Mouse (Mus musculus) midbrain, postnatal 0 days (tissue): ENCODE data around the gene Fam181b. TPM values are rescaled to one million over a fixed set of nuclear protein-coding genes. Genes with fewer than 3 reads are reported as not detected.

Source experiments
- ATAC-seq: fragments of 200-750 bp; cut with Nextera tagmentation; 2 replicates; pipeline ENCODE4 v1.8.0; 2017; ENCODE audit warnings: moderate number of reproducible peaks, mild to moderate bottlenecking, moderate TSS enrichment, moderate library complexity; ENCODE audit not compliant: low FRiP score
- DNase-seq: peaks from one replicate; pipeline ENCODE4 v3.0.0-alpha.2; 2015; ENCODE audit warnings: low spot score
- H3K27ac ChIP-seq: fragments of 300-500 bp; sonication (generic); 2 replicates; pipeline ENCODE4 v1.5.1; 2014; ENCODE audit warnings: low read depth, mild to moderate bottlenecking, low read length, mixed read lengths
- H3K27me3 ChIP-seq: fragments of 300-500 bp; sonication (generic); 2 replicates; pipeline ENCODE4 v1.6.1; 2014; ENCODE audit warnings: low read length, control low read depth, mixed read lengths; ENCODE audit not compliant: insufficient read depth
- H3K36me3 ChIP-seq: fragments of 300-500 bp; sonication (generic); 2 replicates; pipeline ENCODE4 v1.6.1; 2014; ENCODE audit warnings: low read length, control low read depth, mixed read lengths; ENCODE audit not compliant: insufficient read depth
- H3K4me1 ChIP-seq: fragments of 300-500 bp; sonication (generic); 2 replicates; pipeline ENCODE4 v1.6.1; 2014; ENCODE audit warnings: mild to moderate bottlenecking, control low read depth, antibody characterized with exemption, low read length, mixed read lengths; ENCODE audit not compliant: insufficient read depth
- H3K4me2 ChIP-seq: fragments of 300-500 bp; sonication (generic); 2 replicates; pipeline ENCODE4 v1.6.1; 2014; ENCODE audit warnings: low read depth, mild to moderate bottlenecking, low read length, mixed read lengths; ENCODE audit not compliant: poor library complexity, severe bottlenecking
- H3K4me3 ChIP-seq: fragments of 300-500 bp; sonication (generic); 2 replicates; pipeline ENCODE4 v1.5.1; 2014; ENCODE audit warnings: low read depth, mild to moderate bottlenecking, low read length, moderate library complexity
- H3K9ac ChIP-seq: fragments of 300-500 bp; sonication (generic); replicated peaks from 2 replicates; pipeline ENCODE4 v1.6.1; 2014; ENCODE audit warnings: mild to moderate bottlenecking, low read length, moderate library complexity, mixed read lengths; ENCODE audit not compliant: poor library complexity, severe bottlenecking
- H3K9me3 ChIP-seq: fragments of 300-500 bp; sonication (generic); 2 replicates; pipeline ENCODE4 v1.6.1; 2016; ENCODE audit warnings: low read length, control low read depth
- CTCF ChIP-seq: IDR thresholded peaks from 2 replicates; pipeline ENCODE4 v1.5.1; 2016; ENCODE audit warnings: antibody characterized with exemption, mild to moderate bottlenecking
- WGBS: fragments of 180-500 bp; shearing (Covaris S2); extraction: QIAGEN DNeasy Blood & Tissue Kit; methylation state at CpG from one replicate; pipeline ENCODE4 v1.1.7; 2014; 5-methylcytosine and 5-hydroxymethylcytosine counted together
- polyA plus RNA-seq: library from polyadenylated mRNA; unstranded; fragments of >200 nt; fragmentation: Nextera tagmentation; extraction: Ambion mirVana; gene quantifications from 2 replicates; pipeline ENCODE4 v1.2.1, GENCODE M21; 2015
- total RNA-seq: library from RNA; depleted of rRNA; stranded (reverse); fragments of >200 nt; gene quantifications from 2 replicates; pipeline ENCODE4 v1.2.3, GENCODE M21; 2014; rRNA removed

Fam181b gene
- total and polyA plus RNA-seq, 2 experiments from 2014 or later, result 34.2 to 61.4 TPM

- H3K9ac ChIP-seq, result no peak overlapping the region
- H3K27me3 ChIP-seq, result no peaks in the 10 kb centered on the region
- H3K27ac ChIP-seq, result no peak overlapping the region
- no peaks in the 10 kb centered on the region for H3K9me3 ChIP-seq
- TF ChIP-seq CTCF, result no peak
- H3K4me1 ChIP-seq, result no peaks in the 10 kb centered on the region
- H3K4me2 ChIP-seq, result no peak overlapping the region
- WGBS, result 65% methylated on average over 2 of the region's 2 CpGs
- no peak for ATAC-seq
- H3K4me3 ChIP-seq, result no peak overlapping the region
- H3K36me3 ChIP-seq, result no peaks in the 10 kb centered on the region
- peak; percentile 15 for DNase-seq
These were observed 30.8 kb downstream of the Fam181b start for GRCm38 (mm10) chr7:93110370-93110965.

GRCm38 (mm10) chr7:93111056-93111455 lies 31.4 kb downstream of the Fam181b start:
- H3K4me1 ChIP-seq, result no peaks in the 10 kb centered on the region
- H3K9me3 ChIP-seq, result no peaks in the 10 kb centered on the region
- ATAC-seq (no peak), DNase-seq (no peak)
- no peak overlapping the region for H3K4me2 ChIP-seq
- no peaks in the 10 kb centered on the region for H3K27me3 ChIP-seq
- TF ChIP-seq CTCF, result no peak
- no peak overlapping the region for H3K9ac ChIP-seq
- no peak overlapping the region for H3K4me3 ChIP-seq
- 89% methylated on average over 6 of the region's 6 CpGs for WGBS
- H3K36me3 ChIP-seq, result no peaks in the 10 kb centered on the region
- no peak overlapping the region for H3K27ac ChIP-seq

GRCm38 (mm10) chr7:93117561-93117960 lies 37.9 kb downstream of the Fam181b start:
- no peaks in the 10 kb centered on the region for H3K9me3 ChIP-seq
- no peaks in the 10 kb centered on the region for H3K4me1 ChIP-seq
- whole genome bisulfite sequencing, result 68% methylated on average over 1 of the region's 1 CpGs
- H3K27me3 ChIP-seq, result no peaks in the 10 kb centered on the region
- peak; percentile 67 for TF ChIP-seq CTCF
- H3K9ac ChIP-seq, result no peak overlapping the region
- DNase-seq (peak; percentile 42), ATAC-seq (no peak)
- H3K36me3 ChIP-seq, result no peaks in the 10 kb centered on the region
- no peak overlapping the region for H3K4me3 ChIP-seq
- H3K4me2 ChIP-seq, result no peak overlapping the region
- no peak overlapping the region for H3K27ac ChIP-seq

- no peaks in the 10 kb centered on the region for H3K36me3 ChIP-seq
- H3K27me3 ChIP-seq, result no peaks in the 10 kb centered on the region
- H3K4me3 ChIP-seq, result no peak overlapping the region
- no peak overlapping the region for H3K27ac ChIP-seq
- no peaks in the 10 kb centered on the region for H3K9me3 ChIP-seq
- H3K4me2 ChIP-seq, result no peak overlapping the region
- TF ChIP-seq CTCF, result peak; percentile 77
- 73% methylated on average over 1 of the region's 1 CpGs for WGBS
- H3K9ac ChIP-seq, result no peak overlapping the region
- ATAC-seq (no peak), DNase-seq (peak; percentile 74)
- H3K4me1 ChIP-seq, result no peaks in the 10 kb centered on the region
These were observed 44.3 kb downstream of the Fam181b start for GRCm38 (mm10) chr7:93123936-93124335.

Other genes starting within 250 kb of the Fam181b start
- 3.4 and 3.7 TPM in 2 replicates for gene Ddias, start 205.6 kb upstream of the Fam181b start, total RNA-seq
- gene Ddias, start 205.6 kb upstream of the Fam181b start, polyA plus RNA-seq, result 2.2 and 2.4 TPM in 2 replicates
- gene Prcp, start 205.4 kb upstream of the Fam181b start, total RNA-seq, result 20.1 and 22.1 TPM in 2 replicates
- gene Prcp, start 205.4 kb upstream of the Fam181b start, polyA plus RNA-seq, result 12.8 and 14.3 TPM in 2 replicates